Mouse (Mus musculus): Measurements from ENCODE around the gene Agtrap. TPM values are rescaled to one million over a fixed set of nuclear protein-coding genes. Genes with fewer than 3 reads are reported as not detected.
"Not testable (repeated sequence)": the region's sequence is repeated elsewhere in the genome, so short reads cannot be mapped to it uniquely, and the experiment has no call there.

Agtrap gene
- polyA plus RNA-seq, 1 experiment from 2014 or later, result 15.4 TPM

GRCm38 (mm10) chr4:148057661-148058209, 30.1 kb downstream of the Agtrap start:
- Histone ChIP-seq H3K9me3 (no peaks in the 10 kb centered on the region), H3K27ac (replicated peaks) (no peak overlapping the region), H3K4me2 (no peak overlapping the region), H3K9ac (no peak overlapping the region), H3K4me1 (peaks cover 10% of the 10 kb centered on the region; the same call in 1 of the 2 replicates), H3K36me3 (peaks cover 65% of the 10 kb centered on the region), H3K4me3 (no peak overlapping the region), H3K27me3 (replicated peaks) (no peaks in the 10 kb centered on the region)
- ATAC-seq (ENCODE audit: extremely low read depth, insufficient number of reproducible peaks, low FRiP score, low TSS enrichment), result no peak
- 63% methylated on average over 5 of the region's 5 CpGs for WGBS

GRCm38 (mm10) chr4:148056801-148057200, 31.0 kb downstream of the Agtrap start:
- WGBS, result 62% methylated on average over 4 of the region's 4 CpGs
- Histone ChIP-seq H3K4me2 (no peak overlapping the region), H3K4me3 (no peak overlapping the region), H3K9me3 (no peaks in the 10 kb centered on the region), H3K27ac (replicated peaks) (peak overlapping the region; percentile 5; the same call in 1 of the 2 replicates), H3K36me3 (peaks cover 75% of the 10 kb centered on the region), H3K27me3 (replicated peaks) (no peaks in the 10 kb centered on the region), H3K4me1 (peaks cover 10% of the 10 kb centered on the region; the same call in 1 of the 2 replicates), H3K9ac (no peak overlapping the region)
- no peak; the same call in 1 of the 2 replicates for ATAC-seq (ENCODE audit: extremely low read depth, insufficient number of reproducible peaks, low FRiP score, low TSS enrichment)

- Histone ChIP-seq H3K36me3 (peaks cover 80% of the 10 kb centered on the region), H3K4me3 (no peak overlapping the region), H3K27me3 (replicated peaks) (no peaks in the 10 kb centered on the region), H3K27ac (replicated peaks) (peak overlapping the region; percentile 5; the same call in 1 of the 2 replicates), H3K4me1 (peaks cover 10% of the 10 kb centered on the region; the same call in 1 of the 2 replicates), H3K4me2 (no peak overlapping the region), H3K9me3 (no peaks in the 10 kb centered on the region), H3K9ac (0 out of 2 replicates have a peak overlapping the region, but pooled peaks have one; percentile 19)
- ATAC-seq (ENCODE audit: extremely low read depth, insufficient number of reproducible peaks, low FRiP score, low TSS enrichment), result no peak
- 84% methylated on average over 7 of the region's 7 CpGs for WGBS
Observed at GRCm38 (mm10) chr4:148056246-148056645, 31.6 kb downstream of the Agtrap start.

GRCm38 (mm10) chr4:148054961-148055695, 32.7 kb downstream of the Agtrap start:
- no peaks in the 10 kb centered on the region for H3K9me3 ChIP-seq
- no peaks in the 10 kb centered on the region for H3K27me3 ChIP-seq (replicated peaks)
- WGBS, result 87% methylated on average over 21 of the region's 21 CpGs
- no peak overlapping the region for H3K4me2 ChIP-seq
- H3K4me3 ChIP-seq, result no peak overlapping the region
- peaks cover 91% of the 10 kb centered on the region for H3K36me3 ChIP-seq
- H3K27ac ChIP-seq (replicated peaks), result no peak overlapping the region
- ATAC-seq (ENCODE audit: extremely low read depth, insufficient number of reproducible peaks, low FRiP score, low TSS enrichment), result no peak
- H3K9ac ChIP-seq, result no peak overlapping the region
- 0 out of 2 replicates have a peak, but pooled peaks cover under 1% of the 10 kb centered on the region for H3K4me1 ChIP-seq

GRCm38 (mm10) chr4:148053417-148053920, 34.4 kb downstream of the Agtrap start:
- no peak for ATAC-seq (ENCODE audit: extremely low read depth, insufficient number of reproducible peaks, low FRiP score, low TSS enrichment)
- Histone ChIP-seq H3K4me1 (no peaks in the 10 kb centered on the region), H3K9me3 (no peaks in the 10 kb centered on the region), H3K4me3 (no peak overlapping the region), H3K4me2 (no peak overlapping the region), H3K36me3 (peaks cover 100% of the 10 kb centered on the region), H3K27ac (replicated peaks) (no peak overlapping the region), H3K27me3 (replicated peaks) (no peaks in the 10 kb centered on the region), H3K9ac (no peak overlapping the region)
- 89% methylated on average over 12 of the region's 12 CpGs for WGBS

GRCm38 (mm10) chr4:148052976-148053375, 34.9 kb downstream of the Agtrap start:
- no peak overlapping the region for H3K4me2 ChIP-seq
- H3K9ac ChIP-seq, result no peak overlapping the region
- H3K27ac ChIP-seq (replicated peaks), result no peak overlapping the region
- no peak for ATAC-seq (ENCODE audit: extremely low read depth, insufficient number of reproducible peaks, low FRiP score, low TSS enrichment)
- no peaks in the 10 kb centered on the region for H3K9me3 ChIP-seq
- H3K4me3 ChIP-seq, result no peak overlapping the region
- no peaks in the 10 kb centered on the region for H3K4me1 ChIP-seq
- no peaks in the 10 kb centered on the region for H3K27me3 ChIP-seq (replicated peaks)
- peaks cover 100% of the 10 kb centered on the region for H3K36me3 ChIP-seq
- WGBS, result 67% methylated on average over 2 of the region's 2 CpGs

GRCm38 (mm10) chr4:148051886-148052285, 35.9 kb downstream of the Agtrap start:
- H3K4me1 ChIP-seq, result no peaks in the 10 kb centered on the region
- no peak for ATAC-seq (ENCODE audit: extremely low read depth, insufficient number of reproducible peaks, low FRiP score, low TSS enrichment)
- no peak overlapping the region for H3K9ac ChIP-seq
- WGBS, result 88% methylated on average over 11 of the region's 11 CpGs
- no peak overlapping the region for H3K4me3 ChIP-seq
- peaks cover 97% of the 10 kb centered on the region for H3K36me3 ChIP-seq
- H3K4me2 ChIP-seq, result no peak overlapping the region
- no peaks in the 10 kb centered on the region for H3K9me3 ChIP-seq
- no peak overlapping the region for H3K27ac ChIP-seq (replicated peaks)
- no peaks in the 10 kb centered on the region for H3K27me3 ChIP-seq (replicated peaks)

- H3K27me3 ChIP-seq (replicated peaks), result no peaks in the 10 kb centered on the region
- H3K4me2 ChIP-seq, result no peak overlapping the region
- H3K36me3 ChIP-seq, result peaks cover 90% of the 10 kb centered on the region
- H3K9me3 ChIP-seq, result no peaks in the 10 kb centered on the region
- 0 out of 2 replicates have a peak, but pooled peaks cover 6% of the 10 kb centered on the region for H3K4me1 ChIP-seq
- no peak for ATAC-seq (ENCODE audit: extremely low read depth, insufficient number of reproducible peaks, low FRiP score, low TSS enrichment)
- no peak overlapping the region for H3K9ac ChIP-seq
- no peak overlapping the region for H3K27ac ChIP-seq (replicated peaks)
- no peak overlapping the region for H3K4me3 ChIP-seq
- WGBS, result 94% methylated on average over 13 of the region's 13 CpGs
Observed at GRCm38 (mm10) chr4:148051046-148051776, 36.6 kb downstream of the Agtrap start.

- not testable (repeated sequence) for ATAC-seq (ENCODE audit: extremely low read depth, insufficient number of reproducible peaks, low FRiP score, low TSS enrichment); H3K9me3 ChIP-seq; H3K9ac ChIP-seq; H3K27ac ChIP-seq (replicated peaks); H3K4me3 ChIP-seq; H3K27me3 ChIP-seq (replicated peaks); H3K4me2 ChIP-seq
- peaks cover 89% of the 10 kb centered on the region for H3K36me3 ChIP-seq
- WGBS, result 89% methylated on average over 3 of the region's 3 CpGs
- H3K4me1 ChIP-seq, result peaks cover 14% of the 10 kb centered on the region; the same call in 1 of the 2 replicates
Observed at GRCm38 (mm10) chr4:148050396-148050914, 37.4 kb downstream of the Agtrap start.

- Histone ChIP-seq H3K36me3 (peaks cover 74% of the 10 kb centered on the region), H3K4me2 (peak overlapping the region; percentile 51), H3K4me1 (peaks cover 36% of the 10 kb centered on the region), H3K27me3 (replicated peaks) (no peaks in the 10 kb centered on the region), H3K27ac (replicated peaks) (peak overlapping the region; percentile 44), H3K4me3 (peak overlapping the region; percentile 30), H3K9ac (peak overlapping the region; percentile 2; the same call in 1 of the 2 replicates), H3K9me3 (no peaks in the 10 kb centered on the region)
- WGBS, result 39% methylated on average over 4 of the region's 4 CpGs
- ATAC-seq (ENCODE audit: extremely low read depth, insufficient number of reproducible peaks, low FRiP score, low TSS enrichment), result no peak
Observed at GRCm38 (mm10) chr4:148046450-148047031, 41.3 kb downstream of the Agtrap start.
